Mouse (Mus musculus) neural tube, embryonic 15.5 days (tissue): ENCODE measurements around the gene Rragc. TPM values are rescaled to one million over a fixed set of nuclear protein-coding genes. Genes with fewer than 3 reads are reported as not detected.

Source experiments
- polyA plus RNA-seq: library from polyadenylated mRNA; unstranded; fragments of >200 nt; fragmentation: Nextera tagmentation; extraction: Ambion mirVana; gene quantifications from 2 replicates; pipeline ENCODE4 v1.2.1, GENCODE M21; 2015

Gene Rragc
- polyA plus RNA-seq, 1 experiment from 2014 or later: 44.4 TPM

Other genes with a start within 250 kb of the Rragc start
- 57.6 and 62.6 TPM in 2 replicates for gene Macf1, start 233.1 kb upstream of the Rragc start, polyA plus RNA-seq
- gene Ndufs5, start 199.2 kb upstream of the Rragc start, polyA plus RNA-seq: 474 and 561 TPM in 2 replicates
- gene Akirin1, start 167.1 kb upstream of the Rragc start, polyA plus RNA-seq: 73.5 and 79.9 TPM in 2 replicates
- gene Rhbdl2, start 129.6 kb upstream of the Rragc start, polyA plus RNA-seq: 1.7 and 4.6 TPM in 2 replicates
- 0.08 and 0.15 TPM in 2 replicates for gene 4933427I04Rik, start 57.8 kb upstream of the Rragc start, polyA plus RNA-seq
- gene Mycbp, start 12.6 kb upstream of the Rragc start, polyA plus RNA-seq: 37.6 and 45.2 TPM in 2 replicates
- gene 4930535I16Rik, start 576 bp downstream of the Rragc start, polyA plus RNA-seq: not detected in 2 replicates